In genomic region chr9:62245612-62246379, GRCm38 (mm10) we compare ENCODE assay signal across 11 mouse cellular contexts. TPM values are rescaled to one million over a fixed set of nuclear protein-coding genes. Genes with fewer than 3 reads are reported as not detected.
DNase-seq lines count a peak whose midpoint lies in the region; ATAC-seq and TF ChIP-seq lines count a peak whose summit lies in the region.
"Had no signal": no experiment of that assay in that cellular context is flagged by ENCODE, and none has a peak within 500 bp of the region (broad histone marks: within the 10 kb centered on the region; RNA-seq: fewer than 3 reads in every experiment).

No protein-coding gene starts in this region.

- H3K27ac ChIP-seq in heart, adult 2 months, result peak overlapping the region; percentile 60
- 0 out of 2 replicates have a peak overlapping the region, but pooled peaks have one; percentile 23 for H3K27ac ChIP-seq in stomach, embryonic 15.5 days

- no peak for DNase-seq in heart, adult 2 months
- no peak for DNase-seq in heart, adult 8-10 months (ENCODE audit: low spot score)
- DNase-seq in retina, postnatal 1 day, result peak; percentile 35
- no peak for DNase-seq in retina, embryonic 14.5 days (ENCODE audit: low spot score)
- DNase-seq in induced T-regulatory cell, adult 2 months (ENCODE audit: low read depth), result peak; percentile 11
- no peak for DNase-seq in spleen, postnatal 36 days (ENCODE audit: low spot score in 2 of 2)

- no peak for ATAC-seq in stomach, embryonic 15.5 days (ENCODE audit: insufficient read depth, low FRiP score, low read depth)
- no peak for ATAC-seq in monocyte, adult 5-6 weeks (replicated peaks; ENCODE audit: insufficient number of reproducible peaks, low FRiP score, low TSS enrichment, poor library complexity, severe bottlenecking)

- no peaks in the 10 kb centered on the region for H3K9me3 ChIP-seq in stomach, embryonic 15.5 days

- H3K79me2 ChIP-seq in heart, adult 2 months (replicated peaks; ENCODE audit: control insufficient read depth, insufficient read depth, low read length), result no peaks in the 10 kb centered on the region

- no peak overlapping the region for H3K9ac ChIP-seq in heart, adult 2 months (ENCODE audit: low read depth, low read length)
- H3K9ac ChIP-seq in stomach, embryonic 15.5 days, result no peak overlapping the region

- TF ChIP-seq POLR2A in heart, adult 2 months (IDR thresholded peaks at IDR 0.05; ENCODE audit: insufficient read depth, low read depth, low read length), result no peak

- H3K27me3 ChIP-seq in heart, adult 2 months (ENCODE audit: control insufficient read depth, insufficient read depth, low read length), result no peaks in the 10 kb centered on the region
- no peaks in the 10 kb centered on the region for H3K27me3 ChIP-seq in stomach, embryonic 15.5 days (replicated peaks)

- no peaks in the 10 kb centered on the region for H3K36me3 ChIP-seq in heart, adult 2 months (ENCODE audit: control insufficient read depth, insufficient read depth, low read length)
- no peaks in the 10 kb centered on the region for H3K36me3 ChIP-seq in stomach, embryonic 15.5 days

- TF ChIP-seq EP300 in heart, adult 2 months (IDR thresholded peaks at IDR 0.05; ENCODE audit: insufficient read depth, low read depth, low read length), result peak; percentile 29; the same call in 1 of the 2 replicates

- H3K4me1 ChIP-seq in heart, adult 2 months (ENCODE audit: control insufficient read depth, insufficient read depth, low read length), result peaks cover 10% of the 10 kb centered on the region
- peaks cover 20% of the 10 kb centered on the region; the same call in 1 of the 2 replicates for H3K4me1 ChIP-seq in stomach, embryonic 15.5 days

- TF ChIP-seq CTCF in heart, adult 2 months (IDR thresholded peaks at IDR 0.05), result peak; percentile 59

- no peak overlapping the region for H3K4me3 ChIP-seq in heart, adult 2 months
- H3K4me3 ChIP-seq in stomach, embryonic 15.5 days (replicated peaks), result no peak overlapping the region
- H3K4me3 ChIP-seq: erythroblast, embryonic 14.5 days; myocyte had no signal

- WGBS in heart, adult 2 months, result 45% methylated on average over 17 of the region's 17 CpGs
- 25% methylated on average over 17 of the region's 17 CpGs for WGBS in stomach, embryonic 15.5 days

- H3K4me2 ChIP-seq in stomach, embryonic 15.5 days, result peak overlapping the region; percentile 15; the same call in 1 of the 2 replicates

- intact Hi-C loops in heart, adult 2 months (cut with DNase I), result loop anchor here (2.0 kb wide), 1 partner anchor 123 kb away; the partner anchor contains the start of gene Glce

RNA-seq across cellular contexts. Expression of gene Spesp1, which starts 36.2 kb away (rescaled TPM):
- not detected for total RNA-seq in heart, adult 2 months (2021)
- 0.06 and 0.09 TPM in 2 replicates for polyA plus RNA-seq in heart, adult 2 months (2012; rRNA removed)
- not detected for total RNA-seq in heart, adult 8-10 months (2022)
- not detected in 2 replicates for polyA plus RNA-seq in stomach, embryonic 15.5 days (2015; fragmentation: Nextera tagmentation; extraction: Ambion mirVana)
- total RNA-seq in monocyte, adult 5-6 weeks (2017), result not detected in 3 replicates
- polyA plus RNA-seq: erythroblast, embryonic 14.5 days; kidney, embryonic 14.5 days; myocyte had no signal

Comparison
In these comparisons a context has a peak if more than half of its experiments do, and no peak if none do; other contexts are left out.
1. DNase-seq: peak in retina, postnatal 1 day (single experiment) and induced T-regulatory cell, adult 2 months (single experiment); none in heart, adult 2 months (0 of 2), heart, adult 8-10 months (single experiment), retina, embryonic 14.5 days (single experiment) and spleen, postnatal 36 days (0 of 2).